Mouse (Mus musculus): ENCODE measurements around the gene Ubald2. TPM values are rescaled to one million over a fixed set of nuclear protein-coding genes. Genes with fewer than 3 reads are reported as not detected.

Ubald2 gene
- polyA plus RNA-seq, 1 experiment: 76.4 TPM

DNA sequence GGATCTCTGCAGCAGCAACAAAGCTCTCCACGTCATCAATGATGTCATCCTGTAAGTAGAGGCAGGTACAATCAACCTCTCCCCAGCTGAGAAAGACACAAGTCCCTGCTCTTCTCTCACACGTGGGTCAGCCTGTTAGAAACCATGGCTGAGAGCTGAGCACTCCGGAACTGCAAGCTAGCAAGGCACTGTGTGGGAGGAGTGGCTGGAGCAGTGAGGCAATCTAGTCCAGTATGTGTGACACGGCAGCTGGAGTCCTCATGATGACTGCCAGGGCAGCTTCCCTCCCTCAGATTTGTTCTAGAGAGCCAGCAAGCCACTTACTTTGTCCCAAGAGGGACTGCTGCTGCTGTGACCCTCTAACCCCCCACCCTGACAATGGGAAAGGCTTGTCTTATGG lies 38.4 kb downstream of the Ubald2 start:
- TF ChIP-seq POLR2A (IDR thresholded peaks at IDR 0.05; ENCODE audit: control insufficient read depth, low read depth, low read length): no peak
- TF ChIP-seq CTCF (IDR thresholded peaks at IDR 0.05; ENCODE audit: control insufficient read depth, insufficient read depth, insufficient replicate concordance, low read depth, low read length): no peak
- H3K4me3 ChIP-seq (ENCODE audit: control insufficient read depth, low read depth, low read length): no peak overlapping the region
- H3K27ac ChIP-seq (ENCODE audit: control insufficient read depth, insufficient read depth, low read depth, low read length): no peak overlapping the region
- H3K4me1 ChIP-seq (ENCODE audit: control insufficient read depth, insufficient read depth, low read length): peaks cover 2% of the 10 kb centered on the region; the same call in 1 of the 2 replicates
- peaks cover 1% of the 10 kb centered on the region for H3K36me3 ChIP-seq (ENCODE audit: control insufficient read depth, insufficient read depth, low read length)
- H3K27me3 ChIP-seq (ENCODE audit: control insufficient read depth, insufficient read depth, low read length): no peaks in the 10 kb centered on the region

DNA sequence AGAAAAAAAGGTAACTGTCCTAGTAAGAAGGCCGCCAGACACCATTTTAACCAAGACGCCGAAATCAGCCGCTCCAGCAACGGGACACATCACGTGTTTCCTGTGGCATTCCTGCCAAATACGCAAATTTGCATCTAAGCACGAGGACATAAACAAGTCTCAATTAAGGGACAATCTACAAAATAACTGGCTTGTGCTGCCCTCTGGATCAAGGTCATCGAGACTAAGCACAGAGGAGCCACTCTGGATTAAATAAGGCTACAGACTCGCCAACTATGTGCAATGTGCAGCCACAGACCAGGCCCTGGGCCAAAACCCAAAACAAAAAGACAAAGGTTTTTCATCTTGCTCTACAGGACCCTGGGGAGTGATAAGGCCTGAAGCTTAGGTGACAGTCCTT lies 42.1 kb downstream of the Ubald2 start:
- Histone ChIP-seq H3K4me1 (ENCODE audit: control insufficient read depth, insufficient read depth, low read length) (no peaks in the 10 kb centered on the region), H3K27me3 (ENCODE audit: control insufficient read depth, insufficient read depth, low read length) (no peaks in the 10 kb centered on the region), H3K4me3 (ENCODE audit: control insufficient read depth, low read depth, low read length) (no peak overlapping the region), H3K27ac (ENCODE audit: control insufficient read depth, insufficient read depth, low read depth, low read length) (peak overlapping the region; percentile 1; the same call in 1 of the 2 replicates), H3K36me3 (ENCODE audit: control insufficient read depth, insufficient read depth, low read length) (peaks cover 1% of the 10 kb centered on the region)
- TF ChIP-seq CTCF (IDR thresholded peaks at IDR 0.05; ENCODE audit: control insufficient read depth, insufficient read depth, insufficient replicate concordance, low read depth, low read length): no peak
- no peak for TF ChIP-seq POLR2A (IDR thresholded peaks at IDR 0.05; ENCODE audit: control insufficient read depth, low read depth, low read length)

DNA sequence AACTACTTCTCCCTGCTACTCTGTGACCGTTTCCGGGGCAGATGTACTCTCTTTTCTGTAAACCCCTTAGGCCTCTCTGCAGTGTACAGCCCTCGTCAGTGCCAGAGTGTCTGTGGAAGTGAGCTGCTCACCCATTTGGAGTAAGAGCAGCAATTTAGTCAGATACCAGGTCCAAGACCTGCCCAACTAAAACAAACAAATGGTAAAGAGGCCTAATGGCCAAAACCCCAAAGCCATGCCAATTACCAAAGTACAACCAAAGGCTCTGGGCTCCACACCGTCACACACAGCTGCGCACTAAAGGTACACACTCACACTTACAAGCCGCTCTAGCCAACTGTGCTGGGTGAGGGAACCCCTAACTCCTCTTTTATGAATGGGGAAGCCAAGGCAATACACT lies 42.8 kb downstream of the Ubald2 start:
- H3K27me3 ChIP-seq (ENCODE audit: control insufficient read depth, insufficient read depth, low read length): no peaks in the 10 kb centered on the region
- peaks cover 1% of the 10 kb centered on the region for H3K36me3 ChIP-seq (ENCODE audit: control insufficient read depth, insufficient read depth, low read length)
- H3K4me3 ChIP-seq (ENCODE audit: control insufficient read depth, low read depth, low read length): no peak overlapping the region
- TF ChIP-seq POLR2A (IDR thresholded peaks at IDR 0.05; ENCODE audit: control insufficient read depth, low read depth, low read length) (no peak), CTCF (IDR thresholded peaks at IDR 0.05; ENCODE audit: control insufficient read depth, insufficient read depth, insufficient replicate concordance, low read depth, low read length) (no peak)
- H3K27ac ChIP-seq (ENCODE audit: control insufficient read depth, insufficient read depth, low read depth, low read length): peak overlapping the region; percentile 0; the same call in 1 of the 2 replicates
- H3K4me1 ChIP-seq (ENCODE audit: control insufficient read depth, insufficient read depth, low read length): no peaks in the 10 kb centered on the region

- Histone ChIP-seq H3K27me3 (ENCODE audit: control insufficient read depth, insufficient read depth, low read length) (no peaks in the 10 kb centered on the region), H3K4me3 (ENCODE audit: control insufficient read depth, low read depth, low read length) (no peak overlapping the region), H3K4me1 (ENCODE audit: control insufficient read depth, insufficient read depth, low read length) (no peaks in the 10 kb centered on the region), H3K27ac (ENCODE audit: control insufficient read depth, insufficient read depth, low read depth, low read length) (no peak overlapping the region), H3K36me3 (ENCODE audit: control insufficient read depth, insufficient read depth, low read length) (peaks cover 1% of the 10 kb centered on the region)
- TF ChIP-seq CTCF (IDR thresholded peaks at IDR 0.05; ENCODE audit: control insufficient read depth, insufficient read depth, insufficient replicate concordance, low read depth, low read length): no peak
- TF ChIP-seq POLR2A (IDR thresholded peaks at IDR 0.05; ENCODE audit: control insufficient read depth, low read depth, low read length): no peak
Observed at GRCm38 (mm10) chr11:116477160-116477759, 43.4 kb downstream of the Ubald2 start.

DNA sequence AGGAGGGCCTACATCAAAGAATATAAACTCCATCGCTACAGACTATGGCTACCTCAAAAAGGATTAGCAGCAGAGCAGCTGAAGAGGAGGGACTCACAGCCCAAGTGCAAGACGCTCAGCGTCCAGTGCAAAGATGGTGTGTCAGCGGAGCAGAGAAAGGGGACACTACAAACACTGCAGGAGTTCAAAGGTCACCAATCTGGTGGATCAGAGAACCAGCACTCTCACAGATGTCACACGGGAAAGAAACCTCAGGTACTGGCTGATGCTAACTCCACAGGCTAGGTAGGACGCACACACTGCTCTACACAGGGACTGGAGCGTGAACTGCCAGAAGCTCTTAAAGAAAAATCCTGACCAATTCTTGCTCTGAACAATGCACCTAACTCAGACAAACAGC lies 45.1 kb downstream of the Ubald2 start:
- no peak for TF ChIP-seq CTCF (IDR thresholded peaks at IDR 0.05; ENCODE audit: control insufficient read depth, insufficient read depth, insufficient replicate concordance, low read depth, low read length)
- no peak for TF ChIP-seq POLR2A (IDR thresholded peaks at IDR 0.05; ENCODE audit: control insufficient read depth, low read depth, low read length)
- Histone ChIP-seq H3K4me3 (ENCODE audit: control insufficient read depth, low read depth, low read length) (no peak overlapping the region), H3K27ac (ENCODE audit: control insufficient read depth, insufficient read depth, low read depth, low read length) (no peak overlapping the region), H3K36me3 (ENCODE audit: control insufficient read depth, insufficient read depth, low read length) (peaks cover 2% of the 10 kb centered on the region), H3K27me3 (ENCODE audit: control insufficient read depth, insufficient read depth, low read length) (no peaks in the 10 kb centered on the region), H3K4me1 (ENCODE audit: control insufficient read depth, insufficient read depth, low read length) (no peaks in the 10 kb centered on the region)

GRCm38 (mm10) chr11:116479832-116480231 lies 45.9 kb downstream of the Ubald2 start:
- Histone ChIP-seq H3K27me3 (ENCODE audit: control insufficient read depth, insufficient read depth, low read length) (no peaks in the 10 kb centered on the region), H3K36me3 (ENCODE audit: control insufficient read depth, insufficient read depth, low read length) (peaks cover 2% of the 10 kb centered on the region), H3K27ac (ENCODE audit: control insufficient read depth, insufficient read depth, low read depth, low read length) (no peak overlapping the region), H3K4me3 (ENCODE audit: control insufficient read depth, low read depth, low read length) (no peak overlapping the region), H3K4me1 (ENCODE audit: control insufficient read depth, insufficient read depth, low read length) (no peaks in the 10 kb centered on the region)
- no peak for TF ChIP-seq CTCF (IDR thresholded peaks at IDR 0.05; ENCODE audit: control insufficient read depth, insufficient read depth, insufficient replicate concordance, low read depth, low read length)
- TF ChIP-seq POLR2A (IDR thresholded peaks at IDR 0.05; ENCODE audit: control insufficient read depth, low read depth, low read length): no peak

DNA sequence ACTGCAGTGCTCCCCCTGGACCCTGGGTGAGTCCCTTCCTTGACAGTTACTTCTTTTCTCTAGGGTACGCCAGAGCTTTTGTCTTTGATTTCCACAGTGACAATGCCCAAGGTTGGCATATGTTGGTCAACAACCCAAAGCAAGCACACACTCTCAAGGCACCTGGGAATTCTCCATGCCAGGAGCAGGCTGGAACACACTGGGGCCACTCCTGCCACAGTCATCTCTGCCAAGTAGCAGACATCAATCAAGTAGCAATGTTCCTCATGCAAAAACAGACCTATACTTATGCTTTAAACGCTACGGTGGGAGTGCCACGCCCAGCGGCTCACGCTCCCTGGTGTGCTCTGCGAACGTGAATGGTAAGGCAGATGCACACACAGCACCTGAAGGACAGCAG lies 47.1 kb downstream of the Ubald2 start:
- TF ChIP-seq CTCF (IDR thresholded peaks at IDR 0.05; ENCODE audit: control insufficient read depth, insufficient read depth, insufficient replicate concordance, low read depth, low read length) (no peak), POLR2A (IDR thresholded peaks at IDR 0.05; ENCODE audit: control insufficient read depth, low read depth, low read length) (no peak)
- Histone ChIP-seq H3K36me3 (ENCODE audit: control insufficient read depth, insufficient read depth, low read length) (peaks cover 2% of the 10 kb centered on the region), H3K4me3 (ENCODE audit: control insufficient read depth, low read depth, low read length) (no peak overlapping the region), H3K27me3 (ENCODE audit: control insufficient read depth, insufficient read depth, low read length) (no peaks in the 10 kb centered on the region), H3K27ac (ENCODE audit: control insufficient read depth, insufficient read depth, low read depth, low read length) (no peak overlapping the region), H3K4me1 (ENCODE audit: control insufficient read depth, insufficient read depth, low read length) (no peaks in the 10 kb centered on the region)
